Mouse (Mus musculus): ENCODE measurements around the gene Arid4b. TPM values are rescaled to one million over a fixed set of nuclear protein-coding genes. Genes with fewer than 3 reads are reported as not detected.
A peak's percentile ranks its signal among the peaks of the same experiment; 100 is the strongest.
"Not testable (repeated sequence)": the region's sequence is repeated elsewhere in the genome, so short reads cannot be mapped to it uniquely, and the experiment has no call there.

Gene Arid4b
- polyA plus RNA-seq (2014; fragmentation: Nextera tagmentation; extraction: Ambion mirVana) = 78.9 and 113 TPM in 2 replicates

GRCm38 (mm10) chr13:14063013-14063941 is at the start of gene Arid4b, which contains the start of gene Ggps1:
Arid4b (plus strand) TSS chr13:14063232.
Ggps1 (minus strand) TSS chr13:14063488.
- 0% methylated on average over 59 of the region's 64 CpGs for WGBS
- peak; percentile 93 for DNase-seq (ENCODE audit: low spot score)
- Histone ChIP-seq H3K4me1 (replicated peaks; ENCODE audit: control insufficient read depth, insufficient read depth, low read length) (no peaks in the 10 kb centered on the region), H3K4me2 (replicated peaks; ENCODE audit: low read depth, low read length) (peak within 1 kb of the TSS; percentile 69), H3K9ac (ENCODE audit: low read depth, low read length) (peak within 1 kb of the TSS; percentile 98), H3K27ac (ENCODE audit: low read depth, low read length) (peak within 1 kb of the TSS; percentile 96), H3K36me3 (ENCODE audit: control insufficient read depth, insufficient read depth, low read length) (no peaks in the 10 kb centered on the region), H3K9me3 (ENCODE audit: control insufficient read depth, low read length) (no peaks in the 10 kb centered on the region), H3K4me3 (ENCODE audit: low read depth, low read length) (peak within 1 kb of the TSS; percentile 100), H3K27me3 (ENCODE audit: control insufficient read depth, insufficient read depth, low read length) (no peaks in the 10 kb centered on the region)
- ATAC-seq (ENCODE audit: low FRiP score) = peak; percentile 97

GRCm38 (mm10) chr13:14014001-14014400 is 49.0 kb upstream of the Arid4b start:
- Histone ChIP-seq H3K36me3 (ENCODE audit: control insufficient read depth, insufficient read depth, low read length) (no peaks in the 10 kb centered on the region), H3K27me3 (ENCODE audit: control insufficient read depth, insufficient read depth, low read length) (no peaks in the 10 kb centered on the region), H3K27ac (ENCODE audit: low read depth, low read length) (no peak overlapping the region), H3K4me1 (replicated peaks; ENCODE audit: control insufficient read depth, insufficient read depth, low read length) (no peaks in the 10 kb centered on the region), H3K4me2 (replicated peaks; ENCODE audit: low read depth, low read length) (no peak overlapping the region), H3K9me3 (ENCODE audit: control insufficient read depth, low read length) (no peaks in the 10 kb centered on the region), H3K9ac (ENCODE audit: low read depth, low read length) (no peak overlapping the region), H3K4me3 (ENCODE audit: low read depth, low read length) (no peak overlapping the region)
- WGBS = 97% methylated on average over 2 of the region's 2 CpGs
- no peak for ATAC-seq (ENCODE audit: low FRiP score)
- DNase-seq (ENCODE audit: low spot score) = no peak

GRCm38 (mm10) chr13:14014540-14014939 is 48.5 kb upstream of the Arid4b start:
- Histone ChIP-seq H3K36me3 (ENCODE audit: control insufficient read depth, insufficient read depth, low read length) (no peaks in the 10 kb centered on the region), H3K27me3 (ENCODE audit: control insufficient read depth, insufficient read depth, low read length) (no peaks in the 10 kb centered on the region), H3K4me2 (replicated peaks; ENCODE audit: low read depth, low read length) (no peak overlapping the region), H3K4me1 (replicated peaks; ENCODE audit: control insufficient read depth, insufficient read depth, low read length) (no peaks in the 10 kb centered on the region), H3K4me3 (ENCODE audit: low read depth, low read length) (no peak overlapping the region), H3K9ac (ENCODE audit: low read depth, low read length) (no peak overlapping the region), H3K9me3 (ENCODE audit: control insufficient read depth, low read length) (no peaks in the 10 kb centered on the region), H3K27ac (ENCODE audit: low read depth, low read length) (no peak overlapping the region)
- DNase-seq (ENCODE audit: low spot score) (no peak), ATAC-seq (ENCODE audit: low FRiP score) (no peak)
- 92% methylated on average over 4 of the region's 4 CpGs for WGBS

- Histone ChIP-seq H3K27ac (ENCODE audit: low read depth, low read length) (no peak overlapping the region), H3K36me3 (ENCODE audit: control insufficient read depth, insufficient read depth, low read length) (no peaks in the 10 kb centered on the region), H3K9me3 (ENCODE audit: control insufficient read depth, low read length) (no peaks in the 10 kb centered on the region), H3K4me2 (replicated peaks; ENCODE audit: low read depth, low read length) (no peak overlapping the region), H3K27me3 (ENCODE audit: control insufficient read depth, insufficient read depth, low read length) (no peaks in the 10 kb centered on the region), H3K4me1 (replicated peaks; ENCODE audit: control insufficient read depth, insufficient read depth, low read length) (no peaks in the 10 kb centered on the region), H3K4me3 (ENCODE audit: low read depth, low read length) (no peak overlapping the region), H3K9ac (ENCODE audit: low read depth, low read length) (no peak overlapping the region)
- ATAC-seq (ENCODE audit: low FRiP score) = no peak
- no peak for DNase-seq (ENCODE audit: low spot score)
- whole genome bisulfite sequencing = 97% methylated on average over 6 of the region's 6 CpGs
Measured at GRCm38 (mm10) chr13:14015609-14016008, 47.4 kb upstream of the Arid4b start.

GRCm38 (mm10) chr13:14018283-14018682 is 44.7 kb upstream of the Arid4b start:
- Histone ChIP-seq H3K9me3 (ENCODE audit: control insufficient read depth, low read length) (no peaks in the 10 kb centered on the region), H3K27me3 (ENCODE audit: control insufficient read depth, insufficient read depth, low read length) (no peaks in the 10 kb centered on the region), H3K4me3 (ENCODE audit: low read depth, low read length) (no peak overlapping the region), H3K27ac (ENCODE audit: low read depth, low read length) (no peak overlapping the region), H3K4me2 (replicated peaks; ENCODE audit: low read depth, low read length) (no peak overlapping the region), H3K9ac (ENCODE audit: low read depth, low read length) (no peak overlapping the region), H3K4me1 (replicated peaks; ENCODE audit: control insufficient read depth, insufficient read depth, low read length) (no peaks in the 10 kb centered on the region), H3K36me3 (ENCODE audit: control insufficient read depth, insufficient read depth, low read length) (no peaks in the 10 kb centered on the region)
- DNase-seq (ENCODE audit: low spot score) (no peak), ATAC-seq (ENCODE audit: low FRiP score) (no peak)

GRCm38 (mm10) chr13:14018852-14019251 is 44.2 kb upstream of the Arid4b start:
- H3K4me2 ChIP-seq (replicated peaks; ENCODE audit: low read depth, low read length) = no peak overlapping the region
- no peak overlapping the region for H3K27ac ChIP-seq (ENCODE audit: low read depth, low read length)
- H3K9me3 ChIP-seq (ENCODE audit: control insufficient read depth, low read length) = no peaks in the 10 kb centered on the region
- H3K36me3 ChIP-seq (ENCODE audit: control insufficient read depth, insufficient read depth, low read length) = no peaks in the 10 kb centered on the region
- no peak overlapping the region for H3K9ac ChIP-seq (ENCODE audit: low read depth, low read length)
- DNase-seq (ENCODE audit: low spot score) (no peak), ATAC-seq (ENCODE audit: low FRiP score) (no peak)
- H3K4me3 ChIP-seq (ENCODE audit: low read depth, low read length) = no peak overlapping the region
- no peaks in the 10 kb centered on the region for H3K27me3 ChIP-seq (ENCODE audit: control insufficient read depth, insufficient read depth, low read length)
- WGBS = 97% methylated on average over 3 of the region's 3 CpGs
- H3K4me1 ChIP-seq (replicated peaks; ENCODE audit: control insufficient read depth, insufficient read depth, low read length) = no peaks in the 10 kb centered on the region

- not testable (repeated sequence) for H3K36me3 ChIP-seq (ENCODE audit: control insufficient read depth, insufficient read depth, low read length); H3K27me3 ChIP-seq (ENCODE audit: control insufficient read depth, insufficient read depth, low read length); DNase-seq (ENCODE audit: low spot score); H3K4me1 ChIP-seq (replicated peaks; ENCODE audit: control insufficient read depth, insufficient read depth, low read length); H3K27ac ChIP-seq (ENCODE audit: low read depth, low read length); H3K9ac ChIP-seq (ENCODE audit: low read depth, low read length); H3K4me3 ChIP-seq (ENCODE audit: low read depth, low read length); H3K9me3 ChIP-seq (ENCODE audit: control insufficient read depth, low read length); H3K4me2 ChIP-seq (replicated peaks; ENCODE audit: low read depth, low read length); ATAC-seq (ENCODE audit: low FRiP score)
- 81% methylated on average over 7 of the region's 12 CpGs for WGBS
Measured at GRCm38 (mm10) chr13:14021417-14021816, 41.6 kb upstream of the Arid4b start.

GRCm38 (mm10) chr13:14025554-14025953 is 37.5 kb upstream of the Arid4b start:
- H3K4me2 ChIP-seq (replicated peaks; ENCODE audit: low read depth, low read length) = no peak overlapping the region
- no peak for ATAC-seq (ENCODE audit: low FRiP score)
- WGBS = 91% methylated on average over 6 of the region's 6 CpGs
- H3K4me3 ChIP-seq (ENCODE audit: low read depth, low read length) = no peak overlapping the region
- no peaks in the 10 kb centered on the region; the same call in 1 of the 2 replicates for H3K36me3 ChIP-seq (ENCODE audit: control insufficient read depth, insufficient read depth, low read length)
- H3K9me3 ChIP-seq (ENCODE audit: control insufficient read depth, low read length) = no peaks in the 10 kb centered on the region
- H3K27ac ChIP-seq (ENCODE audit: low read depth, low read length) = no peak overlapping the region
- no peak for DNase-seq (ENCODE audit: low spot score)
- H3K9ac ChIP-seq (ENCODE audit: low read depth, low read length) = no peak overlapping the region
- H3K4me1 ChIP-seq (replicated peaks; ENCODE audit: control insufficient read depth, insufficient read depth, low read length) = no peaks in the 10 kb centered on the region
- no peaks in the 10 kb centered on the region for H3K27me3 ChIP-seq (ENCODE audit: control insufficient read depth, insufficient read depth, low read length)
